Mouse (Mus musculus) thymus, adult 2 months (tissue): ENCODE data around the gene Cerkl. TPM values are rescaled to one million over a fixed set of nuclear protein-coding genes. Genes with fewer than 3 reads are reported as not detected.

ENCODE experiments used
- DNase-seq: peaks from one replicate; pipeline ENCODE4 v3.0.0; 2021
- H3K27ac ChIP-seq: fragments of 200-500 bp; 2 replicates; pipeline ENCODE4 v1.5.1; 2012; ENCODE audit warnings: low read length, control low read depth; ENCODE audit not compliant: control insufficient read depth, insufficient read depth
- H3K27me3 ChIP-seq: fragments of 200-500 bp; 2 replicates; pipeline ENCODE4 v1.6.1; 2012; ENCODE audit warnings: mild to moderate bottlenecking, low read length, moderate library complexity, mixed read lengths; ENCODE audit not compliant: control insufficient read depth, insufficient read depth
- H3K36me3 ChIP-seq: fragments of 200-500 bp; 2 replicates; pipeline ENCODE4 v1.6.1; 2012; ENCODE audit warnings: mild to moderate bottlenecking, low read length, moderate library complexity; ENCODE audit not compliant: control insufficient read depth, insufficient read depth
- H3K4me1 ChIP-seq: fragments of 200-500 bp; replicated peaks from 2 replicates; pipeline ENCODE4 v1.6.1; 2012; ENCODE audit warnings: low read length; ENCODE audit not compliant: control insufficient read depth, insufficient read depth
- H3K4me3 ChIP-seq: fragments of 200-500 bp; 2 replicates; pipeline ENCODE4 v1.5.1; 2012; ENCODE audit warnings: mild to moderate bottlenecking, low read length, control low read depth, moderate library complexity; ENCODE audit not compliant: control insufficient read depth, insufficient read depth
- CTCF ChIP-seq: fragments of 200-500 bp; IDR thresholded peaks from 2 replicates; pipeline ENCODE4 v1.5.1; 2012; ENCODE audit warnings: mild to moderate bottlenecking, control low read depth, low read length, moderate library complexity, borderline replicate concordance; ENCODE audit not compliant: control insufficient read depth, poor library complexity, insufficient read depth; ENCODE audit errors: extremely low read depth
- POLR2A ChIP-seq: fragments of 200-500 bp; IDR thresholded peaks from 2 replicates; pipeline ENCODE4 v1.6.1; 2012; ENCODE audit warnings: mild to moderate bottlenecking, low read length, control low read depth, moderate library complexity; ENCODE audit not compliant: control insufficient read depth, poor library complexity, insufficient read depth; ENCODE audit errors: extremely low read depth
- whole genome bisulfite sequencing: fragments of 180-500 bp; shearing (Covaris S2); methylation state at CpG from one replicate; pipeline ENCODE4 v1.1.7; 2018; 5-methylcytosine and 5-hydroxymethylcytosine counted together
- polyA plus RNA-seq: library from polyadenylated mRNA; depleted of rRNA; stranded (reverse); fragments of >200 nt; gene quantifications from 2 replicates; pipeline ENCODE4 v1.2.3, GENCODE M21; 2012

Gene Cerkl
- polyA plus RNA-seq, 1 experiment: 1.6 TPM

DNA sequence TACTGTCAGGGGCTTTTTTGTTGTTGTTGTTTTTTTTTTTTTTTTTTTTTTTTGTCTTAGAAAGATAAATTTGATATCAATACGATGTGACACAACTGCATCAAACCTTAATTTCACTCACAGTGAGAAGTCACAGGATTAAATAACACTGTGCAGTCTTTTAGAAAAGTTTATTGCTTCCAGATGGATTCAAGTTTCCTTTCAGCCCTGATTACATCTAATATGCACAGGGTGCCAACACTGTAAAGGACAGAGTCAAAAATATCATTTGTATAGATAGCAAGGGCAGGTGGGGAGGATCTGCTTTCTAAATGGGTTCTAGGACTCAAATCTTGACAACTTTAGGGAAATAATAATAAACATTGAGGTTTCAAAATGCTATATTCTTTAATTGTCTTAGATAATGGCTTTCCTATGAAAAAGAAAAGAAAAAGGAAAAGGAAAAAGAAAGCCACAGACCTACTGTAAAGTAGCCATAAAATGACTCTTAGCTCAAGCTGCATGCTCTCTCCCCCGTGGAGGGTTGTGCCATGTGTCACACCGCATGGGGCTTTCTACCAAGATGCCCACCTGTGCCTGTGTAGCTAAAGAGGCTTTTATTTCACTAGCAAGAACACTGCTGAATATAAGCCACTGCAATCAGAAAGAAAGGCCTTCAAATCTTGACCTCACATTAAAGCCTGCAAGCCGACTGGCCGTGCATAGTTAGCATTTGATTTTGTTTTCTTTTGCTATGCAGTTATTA lies 50.8 kb downstream of the Cerkl start:
- H3K27ac ChIP-seq: no peak overlapping the region
- DNase-seq: no peak
- H3K4me3 ChIP-seq: no peak overlapping the region
- TF ChIP-seq CTCF (no peak), POLR2A (no peak)
- no peaks in the 10 kb centered on the region for H3K27me3 ChIP-seq
- H3K4me1 ChIP-seq: no peaks in the 10 kb centered on the region
- H3K36me3 ChIP-seq: no peaks in the 10 kb centered on the region
- 83% methylated on average over 5 of the region's 5 CpGs for WGBS

DNA sequence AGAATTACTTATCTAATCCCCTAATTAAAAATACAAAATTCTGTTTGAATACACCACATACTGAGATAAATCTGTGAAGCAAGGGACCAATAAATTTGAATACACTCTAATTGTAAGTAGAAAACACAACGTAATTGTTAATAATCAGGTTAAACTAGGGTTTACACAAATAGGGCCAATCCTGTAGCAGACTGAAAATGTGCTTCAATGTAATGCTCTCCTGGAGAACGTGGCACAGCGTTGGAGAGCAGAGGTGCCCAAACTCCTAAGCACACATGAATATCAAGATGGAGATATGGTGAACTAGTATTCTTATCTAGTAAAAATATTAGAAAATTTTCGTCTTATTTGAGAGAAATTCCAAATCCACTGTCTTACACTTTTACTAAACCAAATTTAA lies 56.5 kb downstream of the Cerkl start:
- 92% methylated on average over 4 of the region's 4 CpGs for WGBS
- H3K4me3 ChIP-seq: no peak overlapping the region
- no peak overlapping the region for H3K27ac ChIP-seq
- TF ChIP-seq POLR2A (no peak), CTCF (no peak)
- no peaks in the 10 kb centered on the region for H3K36me3 ChIP-seq
- no peaks in the 10 kb centered on the region for H3K27me3 ChIP-seq
- H3K4me1 ChIP-seq: no peaks in the 10 kb centered on the region
- no peak for DNase-seq

DNA sequence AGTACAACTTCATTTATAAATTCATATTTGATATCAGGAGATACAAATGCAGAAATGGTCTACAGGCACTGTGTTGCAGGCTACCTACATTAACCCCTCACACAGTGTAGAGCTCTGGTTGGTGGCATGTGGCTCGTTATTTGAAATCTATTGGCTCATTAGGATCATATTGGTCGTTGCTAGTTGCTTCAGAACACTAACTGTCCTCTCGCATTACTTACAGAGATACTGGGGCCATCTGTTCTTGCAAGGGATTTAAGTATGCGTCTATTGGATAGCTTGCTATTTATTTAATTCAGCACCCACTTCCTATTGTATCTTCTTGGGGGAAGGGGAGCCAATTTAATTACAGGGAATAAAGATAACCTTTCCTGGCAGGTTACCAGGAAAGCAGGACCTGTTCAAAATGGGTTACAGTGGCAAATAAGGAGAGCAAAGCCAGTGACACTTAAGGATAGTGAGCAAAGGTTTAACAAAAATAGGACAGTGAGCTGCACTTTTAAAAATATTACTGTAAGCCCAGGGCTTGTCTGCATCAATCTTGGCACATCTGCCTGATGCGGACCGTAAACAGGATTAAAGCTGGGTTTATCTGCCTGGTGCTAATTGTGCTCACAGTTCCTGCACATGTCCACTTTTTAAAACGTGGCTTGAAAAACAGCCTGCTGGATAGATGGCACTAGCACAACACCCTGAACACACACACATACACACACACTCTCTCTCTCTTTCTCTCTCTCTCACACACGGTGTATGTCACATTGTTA lies 57.2 kb downstream of the Cerkl start:
- Histone ChIP-seq H3K36me3 (no peaks in the 10 kb centered on the region), H3K27ac (no peak overlapping the region), H3K27me3 (no peaks in the 10 kb centered on the region), H3K4me3 (no peak overlapping the region), H3K4me1 (no peaks in the 10 kb centered on the region)
- WGBS: 80% methylated on average over 8 of the region's 8 CpGs
- TF ChIP-seq POLR2A (no peak), CTCF (no peak)
- DNase-seq: no peak

DNA sequence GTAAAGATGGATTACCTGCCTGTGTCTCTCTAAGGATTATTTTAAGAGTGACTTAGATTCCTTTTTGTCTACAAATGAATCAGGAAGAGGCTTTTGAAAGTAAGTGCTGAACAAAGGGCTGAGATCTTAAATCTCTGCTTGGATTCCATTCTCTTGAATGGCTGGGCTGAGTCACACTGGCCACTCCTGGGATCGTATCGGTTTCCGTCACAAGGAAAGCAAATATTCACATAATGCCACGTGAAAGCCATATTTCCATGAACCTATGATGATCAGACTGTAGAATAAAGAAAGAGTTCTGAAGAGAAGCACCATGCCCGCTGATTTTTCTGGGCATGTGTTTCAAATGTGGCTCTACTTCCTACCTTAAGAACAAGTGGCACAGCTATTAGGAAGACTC lies 57.8 kb downstream of the Cerkl start:
- WGBS: 77% methylated on average over 5 of the region's 5 CpGs
- H3K4me1 ChIP-seq: no peaks in the 10 kb centered on the region
- no peak overlapping the region for H3K4me3 ChIP-seq
- DNase-seq: no peak
- H3K36me3 ChIP-seq: no peaks in the 10 kb centered on the region
- H3K27ac ChIP-seq: no peak overlapping the region
- TF ChIP-seq POLR2A: no peak
- no peak for TF ChIP-seq CTCF
- H3K27me3 ChIP-seq: no peaks in the 10 kb centered on the region

DNA sequence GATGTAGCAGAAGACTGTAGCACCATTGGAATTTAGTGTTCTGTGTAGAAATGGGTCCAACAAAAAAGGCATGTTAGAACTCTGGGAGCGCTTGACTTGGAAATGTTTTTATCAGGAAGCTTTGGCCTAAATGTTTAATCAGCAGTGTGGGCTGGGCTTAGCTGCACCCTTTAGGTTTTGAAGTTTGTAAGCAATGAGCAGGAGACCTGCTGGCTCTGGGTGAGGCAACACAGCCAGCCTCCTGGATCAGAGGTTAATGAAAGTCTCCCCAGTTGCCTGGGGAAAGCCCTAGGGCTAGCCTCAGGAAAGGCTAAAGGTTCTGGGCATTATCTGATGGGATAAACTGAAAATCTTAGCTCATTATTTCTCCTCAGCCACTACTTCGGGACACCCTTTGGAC lies 58.2 kb downstream of the Cerkl start:
- DNase-seq: no peak
- Histone ChIP-seq H3K27ac (no peak overlapping the region), H3K4me1 (no peaks in the 10 kb centered on the region), H3K27me3 (no peaks in the 10 kb centered on the region), H3K4me3 (no peak overlapping the region), H3K36me3 (no peaks in the 10 kb centered on the region)
- TF ChIP-seq CTCF (no peak), POLR2A (no peak)
- WGBS: 82% methylated on average over 2 of the region's 2 CpGs

DNA sequence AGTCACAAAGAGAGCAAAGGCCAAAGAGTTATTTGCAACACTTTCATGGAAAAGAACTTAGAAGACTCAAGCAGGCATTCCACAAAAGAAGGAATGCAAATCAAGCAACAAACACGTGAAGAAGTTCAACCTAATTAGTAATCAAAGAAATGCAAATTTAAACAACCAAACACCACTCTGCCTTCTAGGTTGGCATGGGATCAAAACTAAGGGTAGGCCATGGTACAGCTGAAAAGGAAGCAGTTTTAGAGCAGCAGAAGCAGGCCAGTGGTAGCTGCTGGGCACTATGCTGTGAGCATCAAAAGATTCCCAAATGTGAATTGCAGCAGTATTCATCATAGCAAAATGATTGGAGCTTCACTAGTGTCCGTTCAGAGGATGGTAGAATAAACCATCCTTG lies 59.5 kb downstream of the Cerkl start:
- 77% methylated on average over 2 of the region's 2 CpGs for WGBS
- Histone ChIP-seq H3K4me1 (no peaks in the 10 kb centered on the region), H3K4me3 (no peak overlapping the region), H3K27ac (no peak overlapping the region), H3K27me3 (no peaks in the 10 kb centered on the region), H3K36me3 (no peaks in the 10 kb centered on the region)
- no peak for TF ChIP-seq CTCF
- no peak for TF ChIP-seq POLR2A
- DNase-seq: no peak
